Mouse (Mus musculus) G1E (cell line): ENCODE measurements at regions not wholly inside any gene's neighbourhood (a gene's known extent, or its start where the extent isn't known, plus 50 kb on each side); places are given as distances from the start of the nearest gene placed in this dataset.

Experiments used
- CTCF ChIP-seq: IDR thresholded peaks from 2 replicates; pipeline ENCODE4 v1.5.1; 2012; ENCODE audit warnings: low read depth, low read length, inconsistent platforms, mixed read lengths
- GATA1 ChIP-seq: IDR thresholded peaks from 2 replicates; pipeline ENCODE4 v1.6.1; 2012; ENCODE audit warnings: borderline replicate concordance, low read length, inconsistent platforms, mixed read lengths
- GATA2 ChIP-seq: IDR thresholded peaks from 2 replicates; pipeline ENCODE4 v1.6.1; 2012; ENCODE audit warnings: low read depth, low read length, inconsistent platforms, borderline replicate concordance
- POLR2AphosphoS5 ChIP-seq: IDR thresholded peaks from 2 replicates; pipeline ENCODE4 v1.6.1; 2012; ENCODE audit warnings: low read depth, low read length, inconsistent platforms; ENCODE audit not compliant: insufficient replicate concordance
- TAL1 ChIP-seq: conservative IDR thresholded peaks from 2 replicates; pipeline ENCODE4 v1.6.1; 2012; ENCODE audit warnings: low read depth, low read length, inconsistent platforms, mixed read lengths

DNA sequence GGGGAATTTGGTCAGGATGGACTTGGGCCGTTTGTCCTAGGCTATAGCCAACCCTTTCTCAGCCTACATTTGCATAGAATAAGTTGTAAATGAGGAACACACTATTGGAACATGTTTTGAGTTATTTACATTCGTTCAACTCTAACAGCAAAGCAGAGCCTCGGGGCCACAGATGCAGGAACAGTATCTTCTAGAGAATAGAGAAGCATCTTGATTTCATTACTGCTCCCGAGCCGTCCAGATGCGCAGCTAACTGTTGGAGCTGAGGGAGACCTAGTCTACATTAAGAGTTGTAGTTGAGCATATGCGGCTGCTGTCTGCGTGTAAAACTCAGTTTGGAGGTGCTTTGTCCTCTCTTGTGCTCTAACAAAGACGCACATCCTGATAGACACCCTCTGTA lies 124.6 kb upstream of the Sesn3 start:
- TF ChIP-seq CTCF (no peak), GATA1 (no peak), TAL1 (no peak), POLR2AphosphoS5 (no peak), GATA2 (no peak)
